Mouse (Mus musculus) midbrain, embryonic 15.5 days (tissue): ENCODE measurements around the gene Ptprk. TPM values are rescaled to one million over a fixed set of nuclear protein-coding genes. Genes with fewer than 3 reads are reported as not detected.

ENCODE experiments used
- ATAC-seq: fragments of 200-750 bp; cut with Nextera tagmentation; replicated peaks from 2 replicates; pipeline ENCODE4 v1.8.0; 2017; ENCODE audit warnings: moderate TSS enrichment
- H3K27ac ChIP-seq: fragments of 300-500 bp; sonication (generic); 2 replicates; pipeline ENCODE4 v1.5.1; 2015; ENCODE audit warnings: mild to moderate bottlenecking, inconsistent platforms
- H3K27me3 ChIP-seq: fragments of 300-500 bp; sonication (generic); replicated peaks from 2 replicates; pipeline ENCODE4 v1.6.1; 2015; ENCODE audit warnings: inconsistent platforms
- H3K36me3 ChIP-seq: fragments of 300-500 bp; sonication (generic); replicated peaks from 2 replicates; pipeline ENCODE4 v1.6.1; 2015; ENCODE audit warnings: inconsistent platforms
- H3K4me1 ChIP-seq: fragments of 300-500 bp; sonication (generic); 2 replicates; pipeline ENCODE4 v1.6.1; 2015; ENCODE audit warnings: inconsistent platforms
- H3K4me2 ChIP-seq: fragments of 300-500 bp; sonication (generic); 2 replicates; pipeline ENCODE4 v1.6.1; 2015; ENCODE audit warnings: inconsistent platforms, mild to moderate bottlenecking, moderate library complexity
- H3K4me3 ChIP-seq: fragments of 300-500 bp; sonication (generic); 2 replicates; pipeline ENCODE4 v1.5.1; 2015; ENCODE audit warnings: mild to moderate bottlenecking, inconsistent platforms
- H3K9ac ChIP-seq: fragments of 300-500 bp; sonication (generic); 2 replicates; pipeline ENCODE4 v1.6.1; 2015; ENCODE audit warnings: mild to moderate bottlenecking, inconsistent platforms
- H3K9me3 ChIP-seq: fragments of 300-500 bp; sonication (generic); 2 replicates; pipeline ENCODE4 v1.6.1; 2016; ENCODE audit warnings: inconsistent platforms
- WGBS: fragments of 180-500 bp; shearing (Covaris S2); methylation state at CpG from one replicate; pipeline ENCODE4 v1.1.7; 2015; ENCODE audit warnings: mixed read lengths; 5-methylcytosine and 5-hydroxymethylcytosine counted together
- polyA plus RNA-seq: library from polyadenylated mRNA; unstranded; fragments of >200 nt; fragmentation: Nextera tagmentation; extraction: Ambion mirVana; gene quantifications from 2 replicates; pipeline ENCODE4 v1.2.1, GENCODE M21; 2015

Ptprk gene
- polyA plus RNA-seq, 1 experiment from 2014 or later: 33.3 TPM

DNA sequence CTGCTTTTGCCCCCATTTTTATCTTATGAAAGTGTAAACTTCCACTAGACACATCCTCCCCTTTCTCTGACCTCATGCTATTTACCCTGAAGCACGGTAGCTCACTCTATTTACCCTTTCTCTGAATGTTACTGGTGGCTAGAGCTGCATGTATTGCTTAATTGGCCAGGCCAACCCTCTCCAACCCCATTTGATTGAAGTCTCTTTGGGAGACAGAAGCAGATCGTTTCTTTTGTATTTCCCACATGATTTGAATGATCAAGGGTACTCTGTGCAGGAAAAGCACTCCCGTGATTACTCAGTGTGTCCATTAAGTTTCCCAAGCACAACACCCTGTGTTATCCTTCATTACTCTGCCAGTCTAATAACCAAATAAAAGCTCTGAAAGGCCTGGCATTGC is 348.0 kb downstream of the Ptprk start:
- no peak overlapping the region for H3K27ac ChIP-seq
- no peak overlapping the region for H3K4me3 ChIP-seq
- WGBS: 27% methylated on average over 3 of the region's 3 CpGs
- H3K4me1 ChIP-seq: no peaks in the 10 kb centered on the region
- no peaks in the 10 kb centered on the region for H3K9me3 ChIP-seq
- H3K9ac ChIP-seq: no peak overlapping the region
- H3K27me3 ChIP-seq: no peaks in the 10 kb centered on the region
- no peak for ATAC-seq
- H3K4me2 ChIP-seq: no peak overlapping the region
- no peaks in the 10 kb centered on the region for H3K36me3 ChIP-seq

DNA sequence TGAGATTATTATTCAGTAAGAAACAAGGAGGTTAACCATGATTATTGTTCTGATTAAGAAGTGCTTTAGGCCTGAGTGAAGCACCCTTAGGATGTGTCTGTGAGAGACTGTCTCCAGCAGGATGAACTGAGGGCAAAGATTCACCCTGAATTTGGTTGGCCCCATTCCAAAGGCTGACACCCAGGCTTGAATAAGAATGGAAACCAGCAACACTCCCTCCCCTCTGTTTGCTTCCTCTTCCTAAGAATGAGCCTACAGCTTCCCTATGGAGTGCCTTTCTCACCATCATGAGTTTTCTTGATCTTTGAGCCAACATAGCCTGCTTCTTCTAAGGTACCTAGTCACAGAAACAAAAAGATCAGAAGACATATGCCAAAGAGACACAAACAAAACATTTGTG is 350.8 kb downstream of the Ptprk start:
- ATAC-seq: no peak
- no peaks in the 10 kb centered on the region for H3K4me1 ChIP-seq
- no peak overlapping the region for H3K4me2 ChIP-seq
- H3K9me3 ChIP-seq: no peaks in the 10 kb centered on the region
- no peak overlapping the region for H3K4me3 ChIP-seq
- H3K9ac ChIP-seq: no peak overlapping the region
- H3K27me3 ChIP-seq: no peaks in the 10 kb centered on the region
- H3K36me3 ChIP-seq: no peaks in the 10 kb centered on the region
- H3K27ac ChIP-seq: no peak overlapping the region

DNA sequence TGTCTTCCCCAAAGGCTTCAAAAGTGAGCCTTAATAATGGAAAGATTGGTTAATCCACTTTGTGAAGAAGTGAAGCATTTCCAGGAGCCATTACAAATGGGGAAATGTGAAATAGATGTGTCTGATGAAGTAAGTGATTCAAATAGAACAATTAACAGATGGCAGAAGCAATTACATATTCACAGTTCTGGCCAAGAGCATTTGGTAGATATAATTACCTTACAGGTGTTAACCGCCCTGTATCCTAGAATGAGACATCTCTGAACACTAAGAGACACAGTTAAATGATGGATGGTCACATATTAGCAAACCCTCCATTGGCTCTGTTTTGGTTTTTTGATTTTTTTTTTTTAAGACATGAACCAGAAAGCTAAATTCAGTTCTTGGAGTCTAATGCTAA is 361.5 kb downstream of the Ptprk start:
- no peak overlapping the region for H3K27ac ChIP-seq
- no peaks in the 10 kb centered on the region for H3K36me3 ChIP-seq
- H3K4me2 ChIP-seq: no peak overlapping the region
- no peaks in the 10 kb centered on the region for H3K9me3 ChIP-seq
- no peaks in the 10 kb centered on the region for H3K4me1 ChIP-seq
- no peak overlapping the region for H3K9ac ChIP-seq
- ATAC-seq: no peak
- no peak overlapping the region for H3K4me3 ChIP-seq
- 89% methylated on average over 1 of the region's 1 CpGs for WGBS
- H3K27me3 ChIP-seq: no peaks in the 10 kb centered on the region

DNA sequence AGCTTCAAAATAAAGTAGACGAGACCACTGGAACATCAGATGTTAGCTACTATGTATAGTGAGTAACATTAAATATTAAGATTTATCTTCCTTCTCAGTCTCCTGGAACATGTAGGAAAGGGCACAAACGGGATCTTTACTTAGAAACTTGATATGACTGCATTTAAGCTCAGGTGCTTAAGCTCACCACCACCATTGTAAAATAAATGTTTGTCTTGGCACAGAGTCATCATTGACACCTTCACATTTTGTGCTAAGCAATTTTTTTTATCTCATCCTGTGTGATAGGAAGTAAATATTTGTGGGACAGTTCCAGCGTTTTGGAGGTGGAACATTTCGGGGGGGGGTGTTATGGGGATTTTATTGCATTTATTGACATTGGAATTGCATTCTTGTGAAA is 375.2 kb downstream of the Ptprk start:
- no peaks in the 10 kb centered on the region for H3K27me3 ChIP-seq
- H3K4me1 ChIP-seq: no peaks in the 10 kb centered on the region
- H3K4me3 ChIP-seq: no peak overlapping the region
- no peak overlapping the region for H3K4me2 ChIP-seq
- no peaks in the 10 kb centered on the region for H3K9me3 ChIP-seq
- 76% methylated on average over 4 of the region's 4 CpGs for WGBS
- H3K27ac ChIP-seq: no peak overlapping the region
- no peaks in the 10 kb centered on the region for H3K36me3 ChIP-seq
- H3K9ac ChIP-seq: no peak overlapping the region
- no peak for ATAC-seq

GRCm38 (mm10) chr10:28450642-28451041 is 376.0 kb downstream of the Ptprk start:
- WGBS: 27% methylated on average over 1 of the region's 1 CpGs
- Histone ChIP-seq H3K27me3 (no peaks in the 10 kb centered on the region), H3K9ac (no peak overlapping the region), H3K4me2 (no peak overlapping the region), H3K4me3 (no peak overlapping the region), H3K9me3 (no peaks in the 10 kb centered on the region), H3K27ac (no peak overlapping the region), H3K36me3 (no peaks in the 10 kb centered on the region), H3K4me1 (no peaks in the 10 kb centered on the region)
- no peak for ATAC-seq

GRCm38 (mm10) chr10:28458027-28458426 is 383.4 kb downstream of the Ptprk start:
- peak; percentile 88 for ATAC-seq
- H3K9ac ChIP-seq: no peak overlapping the region
- no peak overlapping the region for H3K4me2 ChIP-seq
- H3K36me3 ChIP-seq: no peaks in the 10 kb centered on the region
- H3K9me3 ChIP-seq: no peaks in the 10 kb centered on the region
- H3K27ac ChIP-seq: no peak overlapping the region
- 28% methylated on average over 1 of the region's 1 CpGs for WGBS
- H3K27me3 ChIP-seq: no peaks in the 10 kb centered on the region
- H3K4me1 ChIP-seq: 0 out of 2 replicates have a peak, but pooled peaks cover 5% of the 10 kb centered on the region
- no peak overlapping the region for H3K4me3 ChIP-seq

- H3K4me1 ChIP-seq: 0 out of 2 replicates have a peak, but pooled peaks cover 5% of the 10 kb centered on the region
- no peaks in the 10 kb centered on the region for H3K27me3 ChIP-seq
- H3K36me3 ChIP-seq: no peaks in the 10 kb centered on the region
- no peak overlapping the region for H3K27ac ChIP-seq
- no peak for ATAC-seq
- H3K9me3 ChIP-seq: no peaks in the 10 kb centered on the region
- 58% methylated on average over 1 of the region's 1 CpGs for whole genome bisulfite sequencing
- no peak overlapping the region for H3K4me3 ChIP-seq
- H3K4me2 ChIP-seq: no peak overlapping the region
- H3K9ac ChIP-seq: no peak overlapping the region
Observed at GRCm38 (mm10) chr10:28459963-28460362, 385.3 kb downstream of the Ptprk start.

DNA sequence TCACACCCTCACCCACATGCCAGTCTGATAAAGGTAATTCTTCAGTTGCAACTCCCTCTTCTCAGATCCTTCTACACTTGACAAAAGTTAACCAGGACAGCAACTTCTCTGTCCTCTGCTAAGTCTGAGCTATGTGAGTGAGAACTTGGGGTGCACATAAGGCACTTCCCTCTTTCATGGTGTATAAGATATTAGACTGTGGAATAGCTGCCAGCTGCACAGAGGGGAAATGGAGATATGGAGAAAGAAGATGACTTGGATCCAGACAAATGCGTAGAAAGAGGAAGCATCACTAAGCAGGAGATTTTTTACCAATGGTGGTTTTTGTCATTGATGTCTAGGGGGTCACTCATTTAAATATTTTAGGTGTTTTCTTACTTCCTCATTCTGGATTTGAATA is 389.1 kb downstream of the Ptprk start:
- H3K4me2 ChIP-seq: no peak overlapping the region

GRCm38 (mm10) chr10:28464766-28465548 is 390.3 kb downstream of the Ptprk start:
- Histone ChIP-seq H3K36me3 (no peaks in the 10 kb centered on the region), H3K4me1 (no peaks in the 10 kb centered on the region), H3K9ac (no peak overlapping the region), H3K4me3 (no peak overlapping the region), H3K27ac (no peak overlapping the region), H3K4me2 (no peak overlapping the region), H3K27me3 (no peaks in the 10 kb centered on the region), H3K9me3 (no peaks in the 10 kb centered on the region)
- WGBS: 65% methylated on average over 12 of the region's 12 CpGs
- 0 out of 2 replicates have a peak, but pooled peaks have one; percentile 50 for ATAC-seq

More for the DNA sequence above, 389.1 kb downstream of the Ptprk start:
- no peaks in the 10 kb centered on the region for H3K36me3 ChIP-seq
- no peaks in the 10 kb centered on the region for H3K27me3 ChIP-seq
- WGBS: 89% methylated on average over 1 of the region's 1 CpGs
- no peaks in the 10 kb centered on the region for H3K9me3 ChIP-seq
- H3K4me1 ChIP-seq: no peaks in the 10 kb centered on the region
- no peak overlapping the region for H3K27ac ChIP-seq
- no peak overlapping the region for H3K4me3 ChIP-seq
- H3K9ac ChIP-seq: no peak overlapping the region
- no peak for ATAC-seq

- Histone ChIP-seq H3K4me2 (no peak overlapping the region), H3K27ac (no peak overlapping the region), H3K9ac (no peak overlapping the region), H3K4me1 (no peaks in the 10 kb centered on the region), H3K27me3 (no peaks in the 10 kb centered on the region), H3K9me3 (no peaks in the 10 kb centered on the region), H3K4me3 (no peak overlapping the region), H3K36me3 (no peaks in the 10 kb centered on the region)
- ATAC-seq: peak; percentile 71; the same call in 1 of the 2 replicates
- WGBS: 32% methylated on average over 3 of the region's 3 CpGs
Observed at GRCm38 (mm10) chr10:28485574-28485973, 411.0 kb downstream of the Ptprk start.

DNA sequence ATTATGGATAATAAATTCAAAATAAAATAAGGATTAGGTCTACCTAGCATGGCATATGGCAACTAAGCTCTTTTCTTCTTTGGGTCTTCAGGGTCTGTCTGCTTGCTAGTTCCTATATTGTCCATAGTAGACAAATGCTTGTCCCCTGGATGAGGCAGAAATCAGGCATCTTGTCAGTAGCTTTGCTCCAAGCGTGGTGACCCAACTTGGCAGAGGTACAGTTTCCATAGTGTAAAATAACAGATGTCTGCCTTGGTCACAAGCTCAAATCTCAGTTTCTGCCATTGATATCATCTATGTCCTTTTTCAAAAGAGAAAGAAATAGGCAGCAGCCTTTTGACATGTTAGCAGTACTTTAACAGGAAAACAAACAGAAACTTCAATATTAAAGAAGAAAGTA is 416.4 kb downstream of the Ptprk start:
- peaks cover 15% of the 10 kb centered on the region for H3K4me1 ChIP-seq
- no peak for ATAC-seq
- H3K4me3 ChIP-seq: no peak overlapping the region
- H3K9me3 ChIP-seq: no peaks in the 10 kb centered on the region
- no peak overlapping the region for H3K27ac ChIP-seq
- no peak overlapping the region for H3K9ac ChIP-seq
- 84% methylated on average over 1 of the region's 1 CpGs for WGBS
- H3K4me2 ChIP-seq: no peak overlapping the region
- H3K27me3 ChIP-seq: no peaks in the 10 kb centered on the region
- no peaks in the 10 kb centered on the region for H3K36me3 ChIP-seq

DNA sequence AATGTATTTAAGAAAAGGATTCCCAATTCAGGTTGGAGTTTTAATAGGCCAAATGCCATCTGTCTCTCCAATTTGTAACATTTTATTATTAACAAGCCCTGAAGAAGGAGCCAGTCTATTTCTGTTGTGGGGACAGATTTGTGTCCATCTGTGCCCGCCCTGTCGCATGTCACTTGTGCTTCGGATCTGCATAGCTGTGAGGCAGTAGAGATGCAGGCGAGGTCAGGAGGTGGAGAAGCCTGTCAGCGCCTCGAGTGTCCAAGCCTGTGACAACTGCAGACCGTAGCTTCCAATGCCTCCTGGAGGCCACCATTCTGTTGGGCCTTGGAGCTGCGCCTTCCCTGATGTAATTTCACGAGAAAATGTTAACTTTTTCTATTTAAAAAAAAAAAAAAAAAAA is 417.6 kb downstream of the Ptprk start:
- 29% methylated on average over 9 of the region's 9 CpGs for WGBS
- ATAC-seq: no peak
- no peak overlapping the region for H3K27ac ChIP-seq

DNA sequence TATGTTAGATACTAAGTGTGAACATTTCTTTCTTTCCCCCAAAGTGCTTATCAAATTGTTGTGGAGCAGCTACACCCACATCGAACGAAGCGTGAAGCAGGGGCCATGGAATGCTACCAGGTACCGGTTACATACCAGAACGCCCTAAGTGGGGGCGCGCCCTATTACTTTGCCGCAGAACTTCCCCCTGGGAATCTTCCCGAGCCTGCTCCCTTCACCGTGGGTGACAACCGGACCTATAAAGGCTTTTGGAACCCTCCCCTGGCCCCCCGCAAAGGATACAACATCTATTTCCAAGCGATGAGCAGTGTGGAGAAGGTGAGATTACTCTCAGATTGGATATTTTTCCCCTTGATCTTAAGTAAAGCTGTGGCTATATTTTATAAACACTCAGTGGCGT is 418.2 kb downstream of the Ptprk start:
- H3K4me2 ChIP-seq: peak overlapping the region; percentile 47
- H3K4me3 ChIP-seq: peak overlapping the region; percentile 18
- H3K27me3 ChIP-seq: no peaks in the 10 kb centered on the region
- peak; percentile 51 for ATAC-seq
- H3K27ac ChIP-seq: peak overlapping the region; percentile 65
- 7% methylated on average over 14 of the region's 14 CpGs for WGBS
- peaks cover 15% of the 10 kb centered on the region for H3K4me1 ChIP-seq
- peak overlapping the region; percentile 20; the same call in 1 of the 2 replicates for H3K9ac ChIP-seq
- no peaks in the 10 kb centered on the region for H3K36me3 ChIP-seq
- no peaks in the 10 kb centered on the region for H3K9me3 ChIP-seq

More for the DNA sequence above, 417.6 kb downstream of the Ptprk start:
- H3K4me3 ChIP-seq: no peak overlapping the region
- no peaks in the 10 kb centered on the region for H3K9me3 ChIP-seq
- peaks cover 15% of the 10 kb centered on the region for H3K4me1 ChIP-seq
- no peak overlapping the region for H3K4me2 ChIP-seq
- no peaks in the 10 kb centered on the region for H3K27me3 ChIP-seq
- no peaks in the 10 kb centered on the region for H3K36me3 ChIP-seq
- no peak overlapping the region for H3K9ac ChIP-seq
